Mouse (Mus musculus) stomach, embryonic 16.5 days (tissue): Measurements from ENCODE around the gene Foxp1. TPM values are rescaled to one million over a fixed set of nuclear protein-coding genes. Genes with fewer than 3 reads are reported as not detected.

Experiments used
- ATAC-seq: fragments of 200-750 bp; cut with Nextera tagmentation; 2 replicates; pipeline ENCODE4 v1.8.0; 2017; ENCODE audit warnings: moderate number of reproducible peaks, moderate TSS enrichment; ENCODE audit not compliant: insufficient read depth, low FRiP score
- H3K27ac ChIP-seq: fragments of 300-500 bp; sonication (generic); 2 replicates; pipeline ENCODE4 v1.5.1; 2014; ENCODE audit warnings: low read length
- H3K27me3 ChIP-seq: fragments of 300-500 bp; sonication (generic); 2 replicates; pipeline ENCODE4 v1.6.1; 2014; ENCODE audit warnings: low read length, control low read depth, mixed read lengths; ENCODE audit not compliant: control insufficient read depth, insufficient read depth
- H3K36me3 ChIP-seq: fragments of 300-500 bp; sonication (generic); 2 replicates; pipeline ENCODE4 v1.6.1; 2014; ENCODE audit warnings: low read length; ENCODE audit not compliant: control insufficient read depth, insufficient read depth
- H3K4me1 ChIP-seq: fragments of 300-500 bp; sonication (generic); 2 replicates; pipeline ENCODE4 v1.6.1; 2014; ENCODE audit warnings: low read length, control low read depth, mixed read lengths; ENCODE audit not compliant: control insufficient read depth, insufficient read depth
- H3K4me2 ChIP-seq: fragments of 300-500 bp; sonication (generic); 2 replicates; pipeline ENCODE4 v1.6.1; 2014; ENCODE audit warnings: low read depth, low read length, mixed read lengths
- H3K4me3 ChIP-seq: fragments of 300-500 bp; sonication (generic); replicated peaks from 2 replicates; pipeline ENCODE4 v1.5.1; 2014; ENCODE audit warnings: mild to moderate bottlenecking, low read length
- H3K9ac ChIP-seq: fragments of 300-500 bp; sonication (generic); 2 replicates; pipeline ENCODE4 v1.6.1; 2014; ENCODE audit warnings: low read length
- H3K9me3 ChIP-seq: fragments of 300-500 bp; sonication (generic); replicated peaks from 2 replicates; pipeline ENCODE4 v1.6.1; 2016; ENCODE audit warnings: low read length, control low read depth; ENCODE audit not compliant: control insufficient read depth
- WGBS: fragments of 180-500 bp; shearing (Covaris S2); extraction: QIAGEN DNeasy Blood & Tissue Kit; methylation state at CpG from one replicate; pipeline ENCODE4 v1.1.7; 2014; 5-methylcytosine and 5-hydroxymethylcytosine counted together
- polyA plus RNA-seq: library from polyadenylated mRNA; unstranded; fragments of >200 nt; fragmentation: Nextera tagmentation; extraction: Ambion mirVana; gene quantifications from 2 replicates; pipeline ENCODE4 v1.2.1, GENCODE M21; 2015

Foxp1 gene
- polyA plus RNA-seq, 1 experiment from 2014 or later = 108 TPM

DNA sequence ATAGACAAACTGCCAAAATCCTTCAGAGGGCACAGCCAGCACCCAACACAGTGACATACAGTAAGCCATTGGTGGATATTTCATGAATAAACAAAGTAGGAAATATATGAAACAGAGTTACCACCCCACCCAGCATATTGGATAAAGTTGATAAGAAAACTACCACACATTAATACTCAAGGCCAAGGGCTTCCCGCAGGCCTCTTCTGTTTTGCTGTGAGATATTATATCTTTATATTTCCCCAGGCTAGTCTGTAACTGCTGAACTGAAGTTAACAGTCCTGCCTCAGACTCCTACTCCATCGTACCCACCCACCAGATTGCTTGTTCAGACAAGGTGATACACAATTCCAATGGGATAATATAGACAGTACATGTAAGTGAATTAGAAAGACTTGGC is 336.7 kb downstream of the Foxp1 start:
- 85% methylated on average over 2 of the region's 2 CpGs for WGBS
- Histone ChIP-seq H3K4me3 (no peak overlapping the region), H3K27ac (no peak overlapping the region), H3K4me2 (no peak overlapping the region), H3K4me1 (peaks cover 11% of the 10 kb centered on the region; the same call in 1 of the 2 replicates), H3K27me3 (no peaks in the 10 kb centered on the region), H3K9me3 (no peaks in the 10 kb centered on the region), H3K36me3 (no peaks in the 10 kb centered on the region), H3K9ac (no peak overlapping the region)
- no peak for ATAC-seq

DNA sequence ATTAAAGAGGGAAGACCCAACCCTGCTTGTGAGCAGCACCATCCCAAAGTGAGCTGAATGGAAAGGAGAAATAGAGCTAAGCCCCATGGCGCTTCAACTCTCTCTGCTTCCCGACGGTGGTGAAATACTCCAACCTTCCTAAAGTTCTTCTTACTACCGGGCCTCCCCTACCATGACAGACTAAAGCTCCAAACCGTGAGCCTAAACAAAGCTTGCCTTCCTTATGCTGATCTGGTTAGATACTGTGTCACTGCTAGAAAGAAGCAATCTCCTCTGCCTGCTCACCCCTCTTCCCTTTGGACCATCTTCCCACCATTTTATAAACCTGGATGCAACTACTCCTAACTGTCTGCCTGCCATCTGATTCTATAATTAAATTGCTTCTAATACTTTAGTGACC is 338.5 kb downstream of the Foxp1 start:
- no peak for ATAC-seq
- WGBS = 94% methylated on average over 5 of the region's 5 CpGs
- no peak overlapping the region for H3K4me3 ChIP-seq
- H3K4me2 ChIP-seq = no peak overlapping the region
- H3K36me3 ChIP-seq = no peaks in the 10 kb centered on the region
- H3K27ac ChIP-seq = no peak overlapping the region
- H3K9me3 ChIP-seq = no peaks in the 10 kb centered on the region
- H3K27me3 ChIP-seq = no peaks in the 10 kb centered on the region
- no peak overlapping the region for H3K9ac ChIP-seq
- 0 out of 2 replicates have a peak, but pooled peaks cover 7% of the 10 kb centered on the region for H3K4me1 ChIP-seq

- H3K36me3 ChIP-seq = no peaks in the 10 kb centered on the region
- WGBS = 79% methylated on average over 4 of the region's 4 CpGs
These were observed 339.7 kb downstream of the Foxp1 start for GRCm38 (mm10) chr6:99182777-99183176.

DNA sequence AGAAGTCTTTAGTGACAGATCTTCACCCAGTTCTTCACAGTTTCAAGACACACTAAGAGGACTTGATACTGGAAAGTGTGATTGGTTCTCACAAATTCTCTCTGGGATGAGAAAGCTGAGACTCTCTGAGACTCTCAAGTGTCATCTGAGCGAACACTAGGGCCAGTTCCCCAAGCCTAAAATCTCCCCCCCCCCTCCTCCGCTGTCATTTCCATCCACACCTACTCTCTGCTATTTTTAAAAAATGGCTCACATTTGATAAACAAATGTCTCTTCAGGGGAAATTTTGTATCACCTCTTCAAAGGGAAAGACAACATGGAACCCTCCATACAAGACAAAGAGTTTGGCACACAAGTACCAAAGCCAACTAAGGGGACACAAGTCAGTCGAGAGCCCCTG is 346.3 kb downstream of the Foxp1 start:
- Histone ChIP-seq H3K9me3 (no peaks in the 10 kb centered on the region), H3K27ac (no peak overlapping the region), H3K4me2 (no peak overlapping the region), H3K36me3 (no peaks in the 10 kb centered on the region), H3K4me1 (peaks cover 26% of the 10 kb centered on the region), H3K27me3 (no peaks in the 10 kb centered on the region), H3K9ac (no peak overlapping the region), H3K4me3 (no peak overlapping the region)
- 84% methylated on average over 3 of the region's 3 CpGs for WGBS
- no peak for ATAC-seq

More at GRCm38 (mm10) chr6:99182777-99183176, 339.7 kb downstream of the Foxp1 start:
- Histone ChIP-seq H3K27ac (no peak overlapping the region), H3K4me2 (no peak overlapping the region), H3K4me3 (no peak overlapping the region), H3K27me3 (no peaks in the 10 kb centered on the region), H3K9ac (no peak overlapping the region), H3K9me3 (no peaks in the 10 kb centered on the region), H3K4me1 (0 out of 2 replicates have a peak, but pooled peaks cover 3% of the 10 kb centered on the region)
- ATAC-seq = no peak

GRCm38 (mm10) chr6:99175377-99175776 is 347.1 kb downstream of the Foxp1 start:
- H3K36me3 ChIP-seq = no peaks in the 10 kb centered on the region
- 51% methylated on average over 5 of the region's 5 CpGs for WGBS
- H3K4me1 ChIP-seq = peaks cover 26% of the 10 kb centered on the region
- no peak for ATAC-seq
- peak overlapping the region; percentile 35; the same call in 1 of the 2 replicates for H3K9ac ChIP-seq
- H3K27ac ChIP-seq = peak overlapping the region; percentile 66
- H3K9me3 ChIP-seq = no peaks in the 10 kb centered on the region
- H3K4me3 ChIP-seq = no peak overlapping the region
- no peak overlapping the region for H3K4me2 ChIP-seq
- no peaks in the 10 kb centered on the region for H3K27me3 ChIP-seq

- ATAC-seq = no peak
- Histone ChIP-seq H3K9ac (no peak overlapping the region), H3K9me3 (no peaks in the 10 kb centered on the region), H3K36me3 (no peaks in the 10 kb centered on the region), H3K4me2 (peak overlapping the region; percentile 33; the same call in 1 of the 2 replicates), H3K27me3 (no peaks in the 10 kb centered on the region), H3K4me1 (peaks cover 26% of the 10 kb centered on the region), H3K27ac (peak overlapping the region; percentile 90), H3K4me3 (0 out of 2 replicates have a peak overlapping the region, but pooled peaks have one; percentile 10)
- 21% methylated on average over 2 of the region's 2 CpGs for WGBS
These were observed 348.7 kb downstream of the Foxp1 start for GRCm38 (mm10) chr6:99173902-99174210.

DNA sequence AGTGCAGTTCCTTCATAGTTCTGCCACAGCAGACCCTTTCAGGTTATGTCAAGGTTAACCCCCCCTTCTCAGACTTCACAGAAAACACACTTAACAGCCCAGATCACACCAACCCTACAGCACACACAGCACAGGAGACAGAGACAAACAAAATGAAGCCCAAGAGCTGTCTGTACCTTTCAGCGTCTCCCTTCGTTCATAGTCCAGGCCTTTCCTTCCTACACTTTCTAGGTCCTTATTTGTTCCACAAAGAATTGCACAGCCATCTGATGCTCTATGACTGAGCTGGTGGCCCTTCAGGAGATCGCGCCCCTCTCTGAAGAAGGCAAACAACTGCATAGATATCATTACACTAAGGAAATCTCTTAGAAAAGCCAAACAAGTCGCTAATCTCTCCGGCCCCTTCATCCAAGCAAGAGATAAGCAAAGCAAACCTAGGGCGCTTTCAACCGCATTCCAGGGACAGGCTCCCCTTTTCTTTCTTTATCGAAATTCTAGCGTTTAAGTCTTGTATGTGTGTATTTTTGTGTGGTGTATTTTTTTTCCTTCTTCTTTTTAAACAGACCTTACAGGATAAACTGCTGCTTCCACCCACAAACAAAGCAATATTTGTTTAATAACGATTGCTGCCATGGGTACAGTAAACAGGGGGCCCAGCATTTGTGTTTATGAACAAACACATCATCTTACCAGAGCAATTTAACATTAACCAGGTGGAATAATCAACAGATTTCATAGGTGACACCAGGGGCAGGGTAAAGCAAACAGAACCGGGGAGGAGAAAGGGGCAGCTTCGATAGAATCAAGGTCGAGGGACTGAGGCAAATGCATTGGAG is 349.2 kb downstream of the Foxp1 start:
- H3K4me3 ChIP-seq = peak overlapping the region; percentile 10

GRCm38 (mm10) chr6:99172589-99172986 is 349.9 kb downstream of the Foxp1 start:
- Histone ChIP-seq H3K36me3 (no peaks in the 10 kb centered on the region), H3K27ac (peak overlapping the region; percentile 90), H3K9ac (peak overlapping the region; percentile 5; the same call in 1 of the 2 replicates), H3K4me1 (peaks cover 26% of the 10 kb centered on the region), H3K4me3 (peak overlapping the region; percentile 10), H3K9me3 (no peaks in the 10 kb centered on the region), H3K4me2 (peak overlapping the region; percentile 33), H3K27me3 (no peaks in the 10 kb centered on the region)
- ATAC-seq = no peak
- 52% methylated on average over 6 of the region's 6 CpGs for WGBS

More for the DNA sequence above, 349.2 kb downstream of the Foxp1 start:
- H3K27ac ChIP-seq = peak overlapping the region; percentile 90
- peaks cover 26% of the 10 kb centered on the region for H3K4me1 ChIP-seq
- no peaks in the 10 kb centered on the region for H3K9me3 ChIP-seq
- ATAC-seq = peak; percentile 64
- no peaks in the 10 kb centered on the region for H3K27me3 ChIP-seq
- peak overlapping the region; percentile 33 for H3K4me2 ChIP-seq
- peak overlapping the region; percentile 5; the same call in 1 of the 2 replicates for H3K9ac ChIP-seq
- 26% methylated on average over 14 of the region's 14 CpGs for WGBS
- H3K36me3 ChIP-seq = no peaks in the 10 kb centered on the region

DNA sequence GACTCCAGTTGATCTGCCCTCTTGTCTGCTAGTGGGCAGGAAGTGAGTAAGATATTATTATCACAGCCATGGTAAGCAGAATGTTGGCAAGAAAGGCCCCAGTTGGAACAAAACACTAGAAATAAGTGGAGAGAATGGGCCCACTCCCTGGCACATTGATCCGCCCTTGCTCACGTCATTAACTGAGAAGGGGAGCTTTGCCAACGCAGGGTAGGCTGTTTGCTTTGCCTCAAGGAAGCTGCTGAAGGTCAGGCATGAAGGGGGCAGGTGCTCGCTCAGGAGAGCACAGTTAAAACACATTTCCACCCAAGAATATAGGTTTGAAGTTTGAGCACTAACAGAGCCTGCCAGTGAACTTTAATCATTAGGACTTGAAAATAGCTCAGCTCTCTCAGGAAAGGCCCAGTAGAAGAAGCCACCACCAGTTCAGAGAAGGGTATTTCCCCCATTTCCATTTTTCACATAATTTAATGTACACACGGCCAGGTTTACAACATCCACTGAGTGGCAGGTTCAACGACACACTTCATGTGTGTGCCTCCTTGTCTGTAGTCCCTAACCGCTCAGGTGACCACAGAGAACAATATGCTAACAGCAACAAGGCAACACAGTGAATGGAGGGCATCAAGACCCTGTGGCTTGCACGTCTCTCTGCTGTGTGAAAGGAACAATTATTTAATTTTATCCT is 350.5 kb downstream of the Foxp1 start:
- Histone ChIP-seq H3K4me1 (peaks cover 26% of the 10 kb centered on the region), H3K9me3 (no peaks in the 10 kb centered on the region), H3K4me3 (peak overlapping the region; percentile 10), H3K36me3 (no peaks in the 10 kb centered on the region), H3K4me2 (peak overlapping the region; percentile 33), H3K27me3 (no peaks in the 10 kb centered on the region), H3K27ac (peak overlapping the region; percentile 90), H3K9ac (peak overlapping the region; percentile 1; the same call in 1 of the 2 replicates)
- 54% methylated on average over 8 of the region's 8 CpGs for WGBS
- peak; percentile 45; the same call in 1 of the 2 replicates for ATAC-seq
